Mouse (Mus musculus) gastrocnemius, postnatal 10 days (tissue): ENCODE measurements around the gene Jak2. TPM values are rescaled to one million over a fixed set of nuclear protein-coding genes. Genes with fewer than 3 reads are reported as not detected.

ENCODE experiments used
- DNase-seq: peaks from one replicate; pipeline ENCODE4 v3.0.0; 2021; ENCODE audit warnings: mixed read lengths
- total RNA-seq, 2 experiments: library from RNA; stranded (reverse); gene quantifications; 2 replicates each; pipeline ENCODE4 v1.2.3; 2021

The Jak2 gene
- total RNA-seq, 2 experiments from 2014 or later, result 16.6 to 19.2 TPM

- no peak for DNase-seq
Measured at GRCm38 (mm10) chr19:29362173-29362930, 110.7 kb downstream of the Jak2 start.

Other genes starting within 250 kb of the Jak2 start
- 10 to 100 TPM; 60.1 to 61.7 TPM for gene Ak3, start 203.9 kb upstream of the Jak2 start, total RNA-seq
- 10 to 100 TPM; 12.3 to 12.4 TPM for gene Rcl1, start 150.5 kb upstream of the Jak2 start, total RNA-seq
- gene Insl6, start 73.5 kb downstream of the Jak2 start, total RNA-seq, result 1 to 10 TPM in 1 of 2 experiments, under 1 TPM in 1; 0.65 to 1.2 TPM
- not detected for gene Rln1, start 82.8 kb downstream of the Jak2 start, total RNA-seq
- 10 to 100 TPM; 28.5 to 31.9 TPM for gene Plgrkt, start 115.6 kb downstream of the Jak2 start, total RNA-seq
- under 1 TPM; 0.63 to 0.70 TPM for gene Cd274, start 115.6 kb downstream of the Jak2 start, total RNA-seq
- gene Pdcd1lg2, start 159.1 kb downstream of the Jak2 start, total RNA-seq, result not detected